Mouse (Mus musculus) gastrocnemius, adult 2 months (tissue): ENCODE results near the gene Fam71a. TPM values are rescaled to one million over a fixed set of nuclear protein-coding genes. Genes with fewer than 3 reads are reported as not detected.

ENCODE experiments used
- DNase-seq: peaks from one replicate; pipeline ENCODE4 v3.0.0; 2022
- H3K27ac ChIP-seq: fragments of 200-600 bp; 2 replicates; pipeline ENCODE4 v1.8.1; 2022; ENCODE audit warnings: mild to moderate bottlenecking
- H3K4me3 ChIP-seq: fragments of 200-600 bp; 2 replicates; pipeline ENCODE4 v1.8.1; 2022; ENCODE audit warnings: mild to moderate bottlenecking, moderate library complexity
- CTCF ChIP-seq: fragments of 200-600 bp; IDR thresholded peaks from 2 replicates; pipeline ENCODE4 v1.8.1; 2022; ENCODE audit warnings: antibody characterized with exemption, mild to moderate bottlenecking, moderate library complexity
- intact Hi-C: fragments of 180-260 bp; cut with DNase I; formaldehyde crosslinking; loops from one replicate; pipeline ENCODE4 v1.15.1; 2025
- long read RNA-seq, 2 experiments: library from polyadenylated mRNA; stranded (forward); transcript quantifications; one replicate each; pipeline ENCODE4 v2.0.0; 2021
- total RNA-seq, 2 experiments: library from RNA; stranded (reverse); gene quantifications; 2 replicates each; pipeline ENCODE4 v1.2.3; 2021

Fam71a gene
- not detected for total RNA-seq
- long read RNA-seq, experiment 1, result 0 reads
- long read RNA-seq, experiment 2, result 0 reads

DNA sequence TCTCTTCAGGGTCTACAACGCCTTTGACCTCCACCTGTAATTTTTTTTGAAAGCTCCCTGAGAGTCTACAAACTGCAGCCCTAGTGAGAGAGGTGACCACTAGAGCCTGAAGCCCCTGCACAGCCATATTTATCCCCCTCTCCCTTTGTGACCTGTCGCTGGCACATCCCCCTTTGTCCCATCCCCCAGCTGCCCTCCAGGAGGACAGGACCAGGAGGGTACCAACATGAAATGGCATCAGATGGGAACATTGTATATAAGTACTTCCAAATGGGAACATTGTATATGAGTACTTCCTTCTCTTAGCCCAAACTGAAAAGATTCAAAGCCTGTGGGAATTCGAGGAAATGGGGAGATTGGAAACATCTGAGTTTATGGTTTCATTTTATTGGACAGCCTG, at the start of gene Fam71a:
TSS of gene Fam71a (minus strand) at position 101 of the 400 bp plus-strand sequence.
- no peak within 1 kb of the TSS for H3K4me3 ChIP-seq
- no peak within 1 kb of the TSS for H3K27ac ChIP-seq
- TF ChIP-seq CTCF, result no peak
- no peak for DNase-seq
- intact Hi-C loops, result no loop called here

DNA sequence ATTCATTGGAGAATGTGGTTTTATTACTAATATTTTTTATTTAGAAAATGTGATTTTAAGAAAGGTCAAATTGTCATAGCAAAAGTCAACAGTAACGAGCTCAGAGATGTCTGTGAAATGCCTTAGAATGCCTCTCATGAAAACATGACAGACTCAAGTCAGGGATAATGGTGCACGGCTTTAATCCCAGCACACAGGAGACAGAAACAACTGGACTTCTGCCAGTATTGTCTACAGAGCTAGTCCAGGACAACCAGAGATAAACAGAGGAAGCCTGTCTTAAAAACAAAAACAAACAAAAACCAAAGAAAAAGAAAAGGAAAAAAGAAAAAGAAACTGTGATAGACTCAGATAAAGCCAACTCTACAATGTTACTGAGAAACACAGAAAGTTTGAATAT, 46.5 kb upstream of the Fam71a start:
- Histone ChIP-seq H3K27ac (no peak overlapping the region), H3K4me3 (no peak overlapping the region)
- TF ChIP-seq CTCF, result no peak
- intact Hi-C loops, result no loop called here
- DNase-seq, result no peak

DNA sequence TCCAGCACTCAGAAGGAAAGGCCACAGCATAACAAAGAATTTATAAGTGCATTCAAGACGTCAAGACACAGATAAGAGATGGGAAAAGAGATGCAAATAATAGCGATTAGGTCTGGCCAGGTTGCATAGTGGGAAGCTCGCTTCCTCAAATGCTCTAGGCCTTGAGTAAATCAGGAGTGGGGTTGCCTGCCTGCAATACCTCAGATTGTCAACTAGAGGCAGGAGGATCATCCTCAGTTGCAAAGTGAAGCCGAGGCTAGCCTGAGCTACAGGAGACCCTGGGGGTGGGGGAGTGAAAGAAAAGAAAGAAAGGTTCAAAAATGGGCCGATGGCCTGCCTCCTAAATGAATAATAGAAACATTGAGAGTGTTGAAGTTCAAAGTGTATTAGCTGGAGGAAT, 41.2 kb upstream of the Fam71a start:
- DNase-seq, result no peak
- no peak overlapping the region for H3K4me3 ChIP-seq
- H3K27ac ChIP-seq, result no peak overlapping the region
- no peak for TF ChIP-seq CTCF
- intact Hi-C loops, result no loop called here

DNA sequence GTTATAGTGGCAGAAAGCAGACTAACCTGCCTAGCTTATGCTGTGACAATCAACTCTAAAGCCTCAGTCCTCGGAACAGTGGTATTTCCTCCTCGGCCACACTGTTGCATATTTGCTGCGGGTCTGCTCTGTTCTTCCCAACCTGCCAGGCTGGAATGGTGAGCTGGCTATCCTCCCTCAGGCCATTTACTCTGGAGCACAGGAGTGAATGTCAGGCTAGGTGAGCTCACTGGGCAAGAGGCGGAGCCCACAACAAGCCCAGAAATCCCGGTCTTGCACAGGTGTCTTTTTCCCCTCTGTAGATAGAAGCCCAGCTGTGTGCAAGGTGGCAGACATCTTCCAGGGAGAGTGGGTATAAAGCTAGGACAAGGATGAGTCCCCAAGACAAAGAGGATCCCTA, 40.3 kb upstream of the Fam71a start:
- no peak for TF ChIP-seq CTCF
- H3K27ac ChIP-seq, result no peak overlapping the region
- no peak overlapping the region for H3K4me3 ChIP-seq
- intact Hi-C loops, result no loop called here
- no peak for DNase-seq

DNA sequence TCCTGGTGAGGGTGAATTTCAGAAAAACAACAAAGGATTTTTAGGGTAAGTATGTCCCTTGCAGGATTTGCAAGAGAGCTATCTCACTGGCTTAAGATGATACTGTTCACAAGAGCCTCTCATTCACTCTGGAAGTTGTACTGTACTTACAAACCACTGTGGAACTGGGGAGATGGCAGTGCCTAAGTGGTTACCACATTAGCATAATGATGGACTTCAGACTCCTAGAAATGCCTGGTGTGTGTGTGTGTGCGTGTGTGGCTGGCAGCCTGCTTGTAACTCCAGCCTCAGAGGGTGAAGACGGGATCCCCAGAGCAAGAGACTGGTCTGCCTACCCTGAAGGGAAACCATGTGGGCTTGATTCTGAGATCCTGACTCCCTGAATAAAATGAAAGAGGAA, 38.9 kb upstream of the Fam71a start:
- no peak overlapping the region for H3K27ac ChIP-seq
- no peak overlapping the region for H3K4me3 ChIP-seq
- TF ChIP-seq CTCF, result no peak
- DNase-seq, result no peak
- intact Hi-C loops, result no loop called here

DNA sequence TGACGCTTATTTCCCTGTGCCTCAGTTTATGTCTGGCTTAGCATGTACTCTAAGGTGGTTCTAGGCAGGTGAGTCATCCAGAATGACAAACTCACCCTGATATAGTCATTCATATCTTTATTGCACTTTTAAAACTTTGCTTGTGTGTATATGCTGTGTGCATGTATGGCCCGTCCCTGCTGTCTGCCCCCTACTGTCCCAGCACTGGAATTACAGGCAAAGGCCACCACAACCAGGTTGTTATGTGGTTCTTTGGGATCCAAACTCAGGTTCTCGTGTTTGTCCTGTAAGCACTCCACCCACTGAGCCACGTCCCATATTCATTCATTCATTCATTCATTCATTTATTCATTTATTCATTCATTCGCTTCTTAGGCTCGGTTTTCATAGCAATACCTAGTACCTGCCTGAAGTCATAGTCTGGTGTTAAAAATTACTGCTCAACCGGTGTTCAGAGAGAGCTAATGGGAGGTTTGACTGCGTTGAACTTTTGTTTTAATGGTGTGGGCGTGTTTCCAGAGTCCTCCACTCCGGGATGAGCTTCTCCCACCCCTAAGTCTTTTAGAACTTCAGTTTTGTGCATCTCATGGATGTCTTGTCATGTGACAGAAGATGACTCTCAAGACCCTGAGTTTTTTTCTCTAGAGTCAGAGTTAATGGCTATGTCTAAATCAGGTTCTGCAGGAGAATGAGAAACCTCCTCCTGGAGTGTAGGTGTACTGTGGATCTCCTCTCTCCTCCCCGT, 37.8 kb upstream of the Fam71a start:
- no peak for DNase-seq
- intact Hi-C loops, result no loop called here
- peak; percentile 31; the same call in 1 of the 2 replicates for TF ChIP-seq CTCF

DNA sequence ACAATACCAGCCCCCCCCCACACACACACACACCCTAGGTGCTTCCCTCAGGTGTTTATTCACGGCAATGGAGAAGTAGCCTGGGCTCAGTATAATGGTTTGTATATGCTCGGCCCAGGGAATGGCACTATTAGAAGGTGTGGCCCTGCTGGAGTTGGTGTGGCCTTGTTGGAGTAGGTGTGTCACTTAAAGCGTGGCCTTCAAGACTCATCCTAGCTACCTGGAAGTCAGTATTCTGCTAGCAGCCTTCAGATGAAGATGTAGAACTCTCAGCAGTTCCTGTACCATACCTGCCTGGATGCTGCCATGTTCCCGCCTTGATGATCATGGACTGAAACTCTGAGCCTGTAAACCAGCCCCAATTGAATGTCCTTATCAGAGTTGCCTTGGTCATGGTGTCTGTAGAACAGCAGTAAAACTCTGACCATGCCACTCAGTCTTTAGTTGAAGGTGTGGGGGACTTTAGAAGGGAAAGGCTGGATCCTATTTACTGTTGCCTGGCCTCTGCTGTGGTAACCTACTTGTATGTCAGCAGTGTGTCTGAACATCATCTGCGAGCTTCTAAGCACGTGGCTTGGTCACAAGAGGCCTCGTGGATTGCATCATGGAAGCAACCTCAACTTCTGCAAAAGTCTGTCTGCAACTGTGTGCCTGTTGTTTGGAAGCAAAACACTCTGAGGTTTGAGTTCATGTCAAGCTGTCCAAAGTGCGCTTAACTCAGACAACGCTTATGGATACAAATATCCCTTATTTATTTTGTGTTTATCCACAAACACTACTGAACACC, 36.4 kb upstream of the Fam71a start:
- H3K4me3 ChIP-seq, result no peak overlapping the region
- intact Hi-C loops, result no loop called here

More for the DNA sequence above, 37.8 kb upstream of the Fam71a start:
- H3K27ac ChIP-seq, result no peak overlapping the region
- no peak overlapping the region for H3K4me3 ChIP-seq

DNA sequence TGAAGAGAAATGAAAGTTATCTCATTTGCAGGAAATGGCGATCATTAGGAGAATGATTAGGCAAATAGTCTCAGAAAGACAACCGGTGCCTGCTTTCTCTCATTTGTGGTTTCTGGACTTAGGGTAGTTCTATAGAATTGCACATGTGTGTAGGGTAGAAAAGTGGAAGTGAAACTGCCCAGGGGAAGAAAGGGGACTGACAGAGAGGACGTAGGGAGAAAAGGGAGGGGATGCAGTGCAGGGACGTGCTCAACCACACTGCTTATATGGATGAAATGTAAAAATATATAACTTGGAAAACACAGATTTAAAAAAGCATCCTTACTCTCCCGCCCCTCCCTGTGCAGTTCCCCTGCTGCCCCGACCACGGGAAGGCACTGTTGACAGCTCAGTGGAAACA, 33.3 kb upstream of the Fam71a start:
- DNase-seq, result no peak
- no peak for TF ChIP-seq CTCF
- intact Hi-C loops, result no loop called here
- H3K4me3 ChIP-seq, result no peak overlapping the region
- H3K27ac ChIP-seq, result no peak overlapping the region

More for the DNA sequence above, 36.4 kb upstream of the Fam71a start:
- no peak for TF ChIP-seq CTCF
- H3K27ac ChIP-seq, result no peak overlapping the region
- DNase-seq, result no peak

DNA sequence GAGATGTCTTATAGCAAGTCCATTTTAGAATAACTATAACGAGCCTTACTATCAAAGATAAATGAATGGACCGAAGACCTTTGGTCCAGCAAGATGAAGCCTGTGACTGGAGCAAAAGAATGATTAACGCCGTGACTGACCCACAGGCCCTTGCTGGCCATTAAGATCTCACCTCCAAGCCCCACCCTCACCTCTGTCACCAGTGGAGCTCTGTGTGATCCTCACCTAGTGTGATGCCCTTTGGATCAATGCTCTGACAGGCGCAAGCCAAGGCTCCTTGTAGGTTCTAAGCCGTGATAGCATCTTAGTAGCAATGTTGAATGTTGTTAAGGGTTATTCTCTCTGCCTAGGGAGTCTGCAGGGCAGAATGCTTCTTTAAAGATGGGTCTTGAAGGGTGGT, 31.4 kb upstream of the Fam71a start:
- Histone ChIP-seq H3K4me3 (no peak overlapping the region), H3K27ac (no peak overlapping the region)
- DNase-seq, result no peak
- intact Hi-C loops, result no loop called here
- no peak for TF ChIP-seq CTCF

DNA sequence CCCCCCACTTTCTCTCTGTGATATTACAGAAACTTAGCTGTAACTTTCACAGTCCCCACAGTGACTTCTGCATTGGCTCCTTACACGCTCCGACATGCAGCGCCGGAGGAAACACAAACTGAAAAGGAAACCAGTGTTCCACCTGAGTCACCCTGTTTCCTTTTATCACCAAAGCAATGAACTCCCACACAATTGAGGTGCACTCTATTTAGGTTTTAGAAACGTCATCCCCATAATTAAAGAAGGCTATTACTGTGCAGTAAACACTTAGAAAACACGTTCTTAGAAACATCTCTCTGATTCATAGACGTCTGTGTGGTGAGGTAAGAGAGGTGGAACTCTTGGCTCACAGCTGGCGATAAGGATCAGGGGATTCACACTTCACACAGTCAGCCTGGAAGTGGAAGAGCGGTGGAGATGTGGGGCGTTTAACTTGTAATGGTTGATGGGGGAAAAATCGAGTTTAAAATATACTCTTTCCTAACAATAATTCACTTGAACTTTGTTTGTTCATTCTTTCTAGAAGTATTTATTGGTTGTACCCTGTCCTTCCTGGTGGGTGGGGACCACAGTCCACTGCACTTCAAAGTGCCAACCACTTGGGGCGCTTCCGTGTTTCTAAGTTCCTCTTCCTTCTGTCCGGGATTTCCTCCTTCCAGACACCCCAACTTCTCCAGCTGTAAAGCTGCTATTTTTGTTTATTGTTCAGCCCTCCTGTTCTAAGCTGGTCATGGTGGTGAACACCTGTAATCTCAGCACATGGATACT, 29.2 kb upstream of the Fam71a start:
- intact Hi-C loops, result no loop called here
- no peak for DNase-seq
- peak; percentile 58 for TF ChIP-seq CTCF
- H3K27ac ChIP-seq, result no peak overlapping the region
- no peak overlapping the region for H3K4me3 ChIP-seq

DNA sequence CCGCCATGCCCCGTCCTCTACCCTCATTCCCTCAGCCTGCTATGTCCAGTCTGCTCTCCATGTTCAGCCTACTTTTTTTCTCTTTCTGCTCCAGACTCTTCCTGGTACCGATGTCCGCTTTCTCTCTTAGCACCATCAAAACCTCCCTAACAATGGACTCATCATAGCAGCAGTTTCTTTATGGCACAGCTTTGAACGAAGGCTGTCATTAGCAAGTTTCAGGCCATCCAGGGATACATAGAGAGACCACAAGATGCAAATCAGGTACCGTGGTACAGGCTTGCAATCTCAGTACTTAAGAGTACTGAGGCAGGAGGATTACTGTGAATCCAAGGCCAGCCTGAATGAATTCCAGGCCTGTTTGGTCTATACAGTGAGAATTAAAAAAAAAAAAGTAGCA, 28.1 kb upstream of the Fam71a start:
- intact Hi-C loops, result no loop called here
- no peak for TF ChIP-seq CTCF

DNA sequence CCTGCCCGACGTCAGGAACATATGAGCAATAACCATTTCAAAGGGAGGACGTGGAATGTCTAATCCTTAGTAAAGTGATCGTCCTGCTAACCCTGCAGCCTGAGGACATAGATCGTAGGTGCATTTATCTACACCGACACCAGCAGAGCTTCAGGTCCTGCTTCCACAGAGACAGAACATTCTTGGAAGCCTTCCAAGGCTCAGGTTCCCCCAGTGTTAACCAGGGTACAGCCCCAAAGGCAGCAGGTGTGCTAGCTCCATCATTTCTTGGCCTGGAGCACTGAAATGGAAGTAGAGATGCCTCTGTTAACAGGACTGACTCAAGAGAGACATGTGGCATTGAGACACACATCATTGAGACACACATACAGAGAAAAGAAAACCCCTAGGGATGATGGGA, 27.6 kb upstream of the Fam71a start:
- intact Hi-C loops, result no loop called here
- Histone ChIP-seq H3K27ac (no peak overlapping the region), H3K4me3 (no peak overlapping the region)
- no peak for DNase-seq
- TF ChIP-seq CTCF, result no peak

More for the DNA sequence above, 28.1 kb upstream of the Fam71a start:
- DNase-seq, result no peak
- H3K27ac ChIP-seq, result no peak overlapping the region
- H3K4me3 ChIP-seq, result no peak overlapping the region
